Mouse (Mus musculus) forebrain, embryonic 16.5 days (tissue): ENCODE results near the gene Slc17a7. TPM values are rescaled to one million over a fixed set of nuclear protein-coding genes. Genes with fewer than 3 reads are reported as not detected.
A peak's percentile ranks its signal among the peaks of the same experiment; 100 is the strongest.

Experiments used
- ATAC-seq: fragments of 200-750 bp; cut with Nextera tagmentation; 2 replicates; pipeline ENCODE4 v1.8.0; 2017; ENCODE audit warnings: mild to moderate bottlenecking, moderate library complexity
- H3K27ac ChIP-seq: fragments of 300-500 bp; sonication (generic); 2 replicates; pipeline ENCODE4 v1.5.1; 2014; ENCODE audit warnings: low read length, control low read depth
- H3K27me3 ChIP-seq: fragments of 300-500 bp; sonication (generic); replicated peaks from 2 replicates; pipeline ENCODE4 v1.6.1; 2014; ENCODE audit warnings: low read length; ENCODE audit not compliant: control insufficient read depth, insufficient read depth
- H3K36me3 ChIP-seq: fragments of 300-500 bp; sonication (generic); 2 replicates; pipeline ENCODE4 v1.6.1; 2014; ENCODE audit not compliant: control insufficient read depth, insufficient read depth
- H3K4me1 ChIP-seq: fragments of 300-500 bp; sonication (generic); replicated peaks from 2 replicates; pipeline ENCODE4 v1.6.1; 2014; ENCODE audit warnings: low read length; ENCODE audit not compliant: control insufficient read depth, insufficient read depth
- H3K4me2 ChIP-seq: fragments of 300-500 bp; sonication (generic); 2 replicates; pipeline ENCODE4 v1.6.1; 2014; ENCODE audit warnings: mild to moderate bottlenecking, low read length, control low read depth
- H3K4me3 ChIP-seq: fragments of 300-500 bp; sonication (generic); replicated peaks from 2 replicates; pipeline ENCODE4 v1.5.1; 2014; ENCODE audit warnings: mild to moderate bottlenecking, low read length, control low read depth
- H3K9ac ChIP-seq: fragments of 300-500 bp; sonication (generic); replicated peaks from 2 replicates; pipeline ENCODE4 v1.6.1; 2014; ENCODE audit warnings: low read depth, low read length, control low read depth
- H3K9me3 ChIP-seq: fragments of 300-500 bp; sonication (generic); 2 replicates; pipeline ENCODE4 v1.6.1; 2016; ENCODE audit warnings: low read length; ENCODE audit not compliant: control insufficient read depth
- WGBS: fragments of 180-500 bp; shearing (Covaris S2); extraction: QIAGEN DNeasy Blood & Tissue Kit; methylation state at CpG from one replicate; pipeline ENCODE4 v1.1.7; 2014; 5-methylcytosine and 5-hydroxymethylcytosine counted together
- microRNA counts: library from miRNA; unstranded; fragments of <30 nt; microRNA quantifications from one replicate; lab custom pipeline; 2016
- microRNA-seq: library from miRNA; unstranded; fragments of <30 nt; microRNA quantifications from one replicate; pipeline ENCODE4, GENCODE M21; 2017
- polyA plus RNA-seq: library from polyadenylated mRNA; unstranded; fragments of >200 nt; fragmentation: Nextera tagmentation; extraction: Ambion mirVana; gene quantifications from 2 replicates; pipeline ENCODE4 v1.2.1, GENCODE M21; 2015

The Slc17a7 gene
- polyA plus RNA-seq, 1 experiment from 2014 or later, result 20.1 TPM

DNA sequence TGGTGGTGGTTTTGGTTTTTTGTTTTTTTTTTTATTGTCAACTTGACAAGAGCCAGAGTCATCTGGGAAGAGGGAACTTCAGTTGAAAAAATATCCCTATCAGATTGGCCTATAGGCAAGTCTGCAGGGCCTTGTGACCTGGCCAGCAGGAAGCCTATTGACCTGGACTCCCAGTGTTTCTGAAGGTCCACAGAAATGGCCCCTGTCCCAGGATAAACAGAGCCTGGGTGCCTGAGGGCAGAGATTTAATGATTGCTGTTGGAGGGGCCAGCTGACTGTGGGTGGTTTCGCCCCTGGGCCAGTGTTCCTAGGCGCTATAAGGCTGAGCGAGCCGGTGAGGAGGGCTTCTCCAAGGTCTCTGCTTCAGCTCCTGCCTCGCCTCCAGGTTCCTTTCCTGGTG is 50.0 kb downstream of the Slc17a7 start:
- H3K4me3 ChIP-seq, result no peak overlapping the region
- H3K4me2 ChIP-seq, result no peak overlapping the region
- ATAC-seq, result no peak
- no peak overlapping the region for H3K27ac ChIP-seq
- H3K4me1 ChIP-seq, result peaks cover 32% of the 10 kb centered on the region
- 61% methylated on average over 5 of the region's 5 CpGs for WGBS
- no peaks in the 10 kb centered on the region; the same call in 1 of the 2 replicates for H3K9me3 ChIP-seq
- H3K36me3 ChIP-seq, result no peaks in the 10 kb centered on the region
- H3K9ac ChIP-seq, result no peak overlapping the region
- peaks cover 15% of the 10 kb centered on the region for H3K27me3 ChIP-seq

GRCm38 (mm10) chr7:45215673-45216441 is 52.1 kb downstream of the Slc17a7 start, which contains the start of gene Tead2:
Gene Tead2, plus strand, starts transcription at chr7:45215753.
- H3K27me3 ChIP-seq, result peaks cover 13% of the 10 kb centered on the region
- peak; percentile 57 for ATAC-seq
- peak within 1 kb of the TSS; percentile 56 for H3K4me3 ChIP-seq
- under 1% methylated on average over 54 of the region's 55 CpGs for WGBS
- H3K9me3 ChIP-seq, result no peaks in the 10 kb centered on the region; the same call in 1 of the 2 replicates
- H3K4me2 ChIP-seq, result peak within 1 kb of the TSS; percentile 85
- peaks cover 32% of the 10 kb centered on the region for H3K4me1 ChIP-seq
- H3K36me3 ChIP-seq, result peaks cover 2% of the 10 kb centered on the region; the same call in 1 of the 2 replicates
- peak within 1 kb of the TSS; percentile 81 for H3K9ac ChIP-seq
- peak within 1 kb of the TSS; percentile 60 for H3K27ac ChIP-seq

- Histone ChIP-seq H3K4me3 (peak overlapping the region; percentile 56), H3K9me3 (no peaks in the 10 kb centered on the region; the same call in 1 of the 2 replicates), H3K4me2 (peak overlapping the region; percentile 85), H3K36me3 (peaks cover 2% of the 10 kb centered on the region; the same call in 1 of the 2 replicates), H3K27ac (peak overlapping the region; percentile 60), H3K4me1 (peaks cover 32% of the 10 kb centered on the region), H3K9ac (peak overlapping the region; percentile 81), H3K27me3 (peaks cover 5% of the 10 kb centered on the region)
- peak; percentile 82 for ATAC-seq
- 0% methylated on average over 13 of the region's 13 CpGs for WGBS
Measured at GRCm38 (mm10) chr7:45216442-45217183, 52.9 kb downstream of the Slc17a7 start.

DNA sequence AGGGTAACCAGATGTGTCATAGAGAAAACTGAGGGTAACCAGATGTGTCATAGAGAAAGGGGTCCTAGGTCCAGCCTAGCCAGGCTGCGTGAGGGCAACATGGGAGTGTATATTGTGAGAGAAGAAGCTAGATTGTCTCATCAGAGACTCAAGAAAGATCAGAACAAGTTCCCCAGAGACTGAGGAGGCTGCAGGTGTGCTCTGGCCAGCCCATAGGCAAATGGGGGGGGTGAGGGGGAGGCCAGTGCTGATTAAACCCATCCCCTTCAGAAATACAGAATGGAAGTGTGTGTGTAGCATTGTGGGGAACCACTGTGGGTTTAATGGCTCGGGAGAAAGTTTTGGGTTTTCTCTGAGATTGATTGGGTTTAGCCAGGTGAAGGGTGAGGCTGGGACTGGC is 57.9 kb downstream of the Slc17a7 start:
- H3K36me3 ChIP-seq, result peaks cover 2% of the 10 kb centered on the region; the same call in 1 of the 2 replicates
- no peak overlapping the region for H3K4me2 ChIP-seq
- no peak for ATAC-seq
- H3K9me3 ChIP-seq, result no peaks in the 10 kb centered on the region
- no peak overlapping the region for H3K9ac ChIP-seq
- H3K27me3 ChIP-seq, result no peaks in the 10 kb centered on the region
- no peak overlapping the region for H3K4me3 ChIP-seq
- peaks cover 12% of the 10 kb centered on the region for H3K4me1 ChIP-seq
- H3K27ac ChIP-seq, result no peak overlapping the region
- WGBS, result 87% methylated on average over 2 of the region's 2 CpGs

- ATAC-seq, result no peak
- no peak overlapping the region for H3K4me3 ChIP-seq
- H3K27ac ChIP-seq, result no peak overlapping the region
- H3K4me1 ChIP-seq, result no peaks in the 10 kb centered on the region
- no peaks in the 10 kb centered on the region for H3K27me3 ChIP-seq
- H3K9me3 ChIP-seq, result no peaks in the 10 kb centered on the region
- H3K36me3 ChIP-seq, result peaks cover 2% of the 10 kb centered on the region; the same call in 1 of the 2 replicates
- WGBS, result 85% methylated on average over 7 of the region's 7 CpGs
- no peak overlapping the region for H3K9ac ChIP-seq
- H3K4me2 ChIP-seq, result no peak overlapping the region
Measured at GRCm38 (mm10) chr7:45224826-45225225, 61.1 kb downstream of the Slc17a7 start.

MicroRNA genes within 50 kb of the gene (microRNA counts, 519-probe panel; counts per million panel counts)
- 2,689 counts per million, percentile 68 among the panel's probes with 10 or more counts for microRNA mmu-miR-150 (lab: Ali Mortazavi, UCI)

Small RNA genes within 50 kb of the gene (microRNA-seq; reads per million reads assigned to microRNA genes)
- gene Mir150, result 54.7 reads per million, percentile 46 among the genes with 10 or more reads in this experiment
- gene Mir5121, result 11.0 reads per million, percentile 30 among the genes with 10 or more reads in this experiment
- not detected for gene Mir7055

Other genes starting within 250 kb of the Slc17a7 start
- gene Ap2a1, start 234.5 kb upstream of the Slc17a7 start, polyA plus RNA-seq, result 111 and 113 TPM in 2 replicates
- gene Tsks, start 220.7 kb upstream of the Slc17a7 start, polyA plus RNA-seq, result 0.15 TPM in 1 of 2 replicates, not detected in the other
- gene Cpt1c, start 189.1 kb upstream of the Slc17a7 start, polyA plus RNA-seq, result 49.1 and 63.9 TPM in 2 replicates
- gene Prmt1, start 177.4 kb upstream of the Slc17a7 start, polyA plus RNA-seq, result 646 and 707 TPM in 2 replicates
- gene Irf3, start 166.3 kb upstream of the Slc17a7 start, polyA plus RNA-seq, result 56.2 and 60.6 TPM in 2 replicates
- gene Bcl2l12, start 165.2 kb upstream of the Slc17a7 start, polyA plus RNA-seq, result 15.3 and 16.0 TPM in 2 replicates
- 42.1 and 44.3 TPM in 2 replicates for gene Scaf1, start 147.6 kb upstream of the Slc17a7 start, polyA plus RNA-seq
- 10.1 and 12.0 TPM in 2 replicates for gene Rras, start 146.0 kb upstream of the Slc17a7 start, polyA plus RNA-seq
- gene Prr12, start 111.1 kb upstream of the Slc17a7 start, polyA plus RNA-seq, result 15.2 and 17.3 TPM in 2 replicates
- gene Nosip, start 101.5 kb upstream of the Slc17a7 start, polyA plus RNA-seq, result 60.8 and 65.7 TPM in 2 replicates
- gene Prrg2, start 101.3 kb upstream of the Slc17a7 start, polyA plus RNA-seq, result 13.3 and 13.6 TPM in 2 replicates
- 50.8 and 66.2 TPM in 2 replicates for gene Rcn3, start 71.7 kb upstream of the Slc17a7 start, polyA plus RNA-seq
- gene Fcgrt, start 60.1 kb upstream of the Slc17a7 start, polyA plus RNA-seq, result 17.7 and 24.4 TPM in 2 replicates
- 860 and 958 TPM in 2 replicates for gene Rps11, start 39.5 kb upstream of the Slc17a7 start, polyA plus RNA-seq
- 722 and 741 TPM in 2 replicates for gene Rpl13a, start 35.2 kb upstream of the Slc17a7 start, polyA plus RNA-seq
- not detected in 2 replicates for gene Gm45713, start 27.7 kb upstream of the Slc17a7 start, polyA plus RNA-seq
- gene Flt3l, start 27.5 kb upstream of the Slc17a7 start, polyA plus RNA-seq, result 1.1 and 1.4 TPM in 2 replicates
- 84.2 and 90.2 TPM in 2 replicates for gene Pih1d1, start 9.6 kb upstream of the Slc17a7 start, polyA plus RNA-seq
- 19.3 and 20.9 TPM in 2 replicates for gene Aldh16a1, start 9.4 kb upstream of the Slc17a7 start, polyA plus RNA-seq
- 0.51 TPM in 1 of 2 replicates, not detected in the other for gene Gfy, start 15.6 kb downstream of the Slc17a7 start, polyA plus RNA-seq
- gene Pth2, start 17.0 kb downstream of the Slc17a7 start, polyA plus RNA-seq, result 0.63 TPM in 1 of 2 replicates, not detected in the other
- 0.58 and 0.95 TPM in 2 replicates for gene Ccdc155, start 40.9 kb downstream of the Slc17a7 start, polyA plus RNA-seq
- 1.1 and 2.2 TPM in 2 replicates for gene Dkkl1, start 48.2 kb downstream of the Slc17a7 start, polyA plus RNA-seq
- gene Tead2, start 51.8 kb downstream of the Slc17a7 start, polyA plus RNA-seq, result 73.1 and 79.5 TPM in 2 replicates
- 1.5 and 1.6 TPM in 2 replicates for gene Cd37, start 75.2 kb downstream of the Slc17a7 start, polyA plus RNA-seq
- 0.30 and 0.47 TPM in 2 replicates for gene Slc6a16, start 77.1 kb downstream of the Slc17a7 start, polyA plus RNA-seq
- not detected in 2 replicates for gene Slc6a21, start 113.6 kb downstream of the Slc17a7 start, polyA plus RNA-seq
- gene Trpm4, start 169.8 kb downstream of the Slc17a7 start, polyA plus RNA-seq, result 8.2 and 10.1 TPM in 2 replicates
- 0.60 TPM in 1 of 2 replicates, not detected in the other for gene Hrc, start 171.3 kb downstream of the Slc17a7 start, polyA plus RNA-seq
- 16.1 and 19.7 TPM in 2 replicates for gene Ppfia3, start 203.1 kb downstream of the Slc17a7 start, polyA plus RNA-seq
- gene Lin7b, start 206.6 kb downstream of the Slc17a7 start, polyA plus RNA-seq, result 6.1 and 18.5 TPM in 2 replicates
- 206 and 215 TPM in 2 replicates for gene Snrnp70, start 231.8 kb downstream of the Slc17a7 start, polyA plus RNA-seq
- gene Kcna7, start 241.7 kb downstream of the Slc17a7 start, polyA plus RNA-seq, result not detected in 2 replicates
- gene Ntf5, start 249.7 kb downstream of the Slc17a7 start, polyA plus RNA-seq, result 0.10 TPM in 1 of 2 replicates, not detected in the other